Mouse (Mus musculus): Measurements from ENCODE around the gene Rbm4b.
"Not testable (repeated sequence)": the region's sequence is repeated elsewhere in the genome, so short reads cannot be mapped to it uniquely, and the experiment has no call there.

Rbm4b gene

GRCm38 (mm10) chr19:4745057-4745456 lies 11.2 kb upstream of the Rbm4b start:
- no peak for DNase-seq (ENCODE audit: low spot score in 2 of 2)

- no peak for DNase-seq (ENCODE audit: low spot score in 2 of 2)
These were observed 10.6 kb upstream of the Rbm4b start for GRCm38 (mm10) chr19:4745681-4746080.

GRCm38 (mm10) chr19:4746611-4747010 lies 9.7 kb upstream of the Rbm4b start:
- DNase-seq (ENCODE audit: low spot score in 2 of 2) = no peak

GRCm38 (mm10) chr19:4747631-4748312 lies 8.5 kb upstream of the Rbm4b start:
- DNase-seq (ENCODE audit: low spot score in 2 of 2) = no peak

GRCm38 (mm10) chr19:4748493-4748892 lies 7.8 kb upstream of the Rbm4b start:
- no peak for DNase-seq (ENCODE audit: low spot score in 2 of 2)

GRCm38 (mm10) chr19:4749975-4750374 lies 6.3 kb upstream of the Rbm4b start:
- no peak for DNase-seq (ENCODE audit: low spot score in 2 of 2)

- DNase-seq (ENCODE audit: low spot score in 2 of 2) = peak; percentile 80 to 86
These were observed 618 bp upstream of the Rbm4b start for GRCm38 (mm10) chr19:4755565-4756192.

- DNase-seq (ENCODE audit: low spot score in 2 of 2) = no peak
These were observed 624 bp downstream of the Rbm4b start for GRCm38 (mm10) chr19:4756921-4757320.

GRCm38 (mm10) chr19:4760544-4760943 lies 4.2 kb downstream of the Rbm4b start:
- not testable (repeated sequence) for DNase-seq (ENCODE audit: low spot score in 2 of 2)

GRCm38 (mm10) chr19:4762876-4763275 lies 6.6 kb downstream of the Rbm4b start:
- DNase-seq (ENCODE audit: low spot score in 2 of 2) = no peak

- no peak for DNase-seq (ENCODE audit: low spot score in 2 of 2)
These were observed 11.3 kb downstream of the Rbm4b start for GRCm38 (mm10) chr19:4767507-4768148.

GRCm38 (mm10) chr19:4772785-4773184 lies 16.5 kb downstream of the Rbm4b start:
- DNase-seq (ENCODE audit: low spot score in 2 of 2) = no peak

GRCm38 (mm10) chr19:4782891-4783290 lies 26.6 kb downstream of the Rbm4b start:
- no peak for DNase-seq (ENCODE audit: low spot score in 2 of 2)

GRCm38 (mm10) chr19:4785206-4785605 lies 28.9 kb downstream of the Rbm4b start:
- no peak for DNase-seq (ENCODE audit: low spot score in 2 of 2)

- DNase-seq (ENCODE audit: low spot score in 2 of 2) = no peak
These were observed 30.0 kb downstream of the Rbm4b start for GRCm38 (mm10) chr19:4786313-4786712.

GRCm38 (mm10) chr19:4793281-4793830 lies 37.1 kb downstream of the Rbm4b start:
- no peak for DNase-seq (ENCODE audit: low spot score in 2 of 2)

GRCm38 (mm10) chr19:4793831-4794422 lies 37.6 kb downstream of the Rbm4b start, which contains the start of gene Rbm4:
Gene Rbm4 (minus strand): TSS chr19:4793901.
- peak; percentile 97 to 98 for DNase-seq (ENCODE audit: low spot score in 2 of 2)

GRCm38 (mm10) chr19:4795929-4796328 lies 39.6 kb downstream of the Rbm4b start:
- no peak for DNase-seq (ENCODE audit: low spot score in 2 of 2)

- no peak for DNase-seq (ENCODE audit: low spot score in 2 of 2)
These were observed 41.5 kb downstream of the Rbm4b start for GRCm38 (mm10) chr19:4797846-4798245.

GRCm38 (mm10) chr19:4799083-4799482 lies 42.8 kb downstream of the Rbm4b start:
- no peak for DNase-seq (ENCODE audit: low spot score in 2 of 2)

GRCm38 (mm10) chr19:4802691-4803091 lies 46.4 kb downstream of the Rbm4b start:
- DNase-seq (ENCODE audit: low spot score in 2 of 2) = no peak

- DNase-seq (ENCODE audit: low spot score in 2 of 2) = no peak
These were observed 47.0 kb downstream of the Rbm4b start for GRCm38 (mm10) chr19:4803283-4803682.

Data from frontal cortex, postnatal 10 days (tissue).